Mouse (Mus musculus): ENCODE measurements around the gene Themis3.

The Themis3 gene

DNA sequence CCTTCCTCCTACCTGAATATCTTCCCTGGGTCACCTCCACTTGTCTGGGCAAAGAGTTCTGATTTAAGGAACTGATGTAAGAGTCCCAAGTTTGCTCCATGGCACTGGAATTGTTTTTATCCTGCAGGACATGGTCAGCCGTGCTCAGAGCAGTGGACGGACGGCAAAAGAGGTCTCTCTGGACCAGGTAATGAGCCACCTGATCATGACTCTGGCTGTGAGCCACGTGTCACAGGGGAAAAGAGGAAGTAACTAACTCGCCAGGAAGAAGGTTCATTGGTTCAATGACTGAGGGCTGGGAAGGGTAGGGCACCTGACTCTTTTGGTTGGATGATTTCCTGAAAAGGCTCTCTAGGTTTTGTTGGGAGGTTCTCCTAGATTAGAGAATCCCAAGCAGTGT lies at the start of gene Themis3:
Themis3 (minus strand) TSS at position 187 of the 400 bp plus-strand sequence.
- in situ Hi-C loops (cut with MboI), result no loop called here

DNA sequence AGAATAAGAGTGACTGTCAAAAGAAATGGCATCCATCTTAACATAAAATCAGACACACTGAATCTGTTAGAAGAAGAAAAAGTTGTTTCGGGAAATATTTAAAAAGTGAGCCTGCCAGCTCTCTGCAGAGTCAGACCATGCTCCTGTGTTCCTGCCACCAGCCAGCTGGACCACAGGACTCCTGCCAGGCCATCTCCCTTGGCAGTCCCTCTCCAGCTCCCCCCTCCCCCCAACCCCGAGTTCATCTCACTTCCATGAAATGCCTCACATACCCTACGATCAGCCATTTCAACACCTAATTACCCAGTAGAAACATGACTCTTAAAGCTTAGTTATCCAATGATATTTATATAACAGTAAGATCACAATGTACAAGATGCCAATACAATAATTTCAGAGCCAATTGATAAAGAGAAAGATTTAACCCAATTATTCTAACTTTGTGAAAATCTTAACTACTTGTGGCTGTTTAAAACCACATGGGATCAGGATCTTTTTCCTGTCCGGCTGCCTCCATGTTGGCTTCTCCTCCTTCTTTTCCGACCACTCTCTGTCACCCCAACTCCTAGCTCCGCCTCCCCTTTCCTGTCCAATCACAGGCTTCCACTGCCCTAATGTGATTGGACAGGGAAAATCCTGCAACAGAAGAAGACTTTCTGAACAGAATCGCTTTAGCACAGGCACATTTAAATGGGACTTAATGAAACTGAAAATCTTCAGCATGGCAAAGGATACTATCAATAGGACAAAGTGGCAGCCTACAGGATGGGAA lies 43.7 kb upstream of the Themis3 start:
- in situ Hi-C loops (cut with MboI), result no loop called here

DNA sequence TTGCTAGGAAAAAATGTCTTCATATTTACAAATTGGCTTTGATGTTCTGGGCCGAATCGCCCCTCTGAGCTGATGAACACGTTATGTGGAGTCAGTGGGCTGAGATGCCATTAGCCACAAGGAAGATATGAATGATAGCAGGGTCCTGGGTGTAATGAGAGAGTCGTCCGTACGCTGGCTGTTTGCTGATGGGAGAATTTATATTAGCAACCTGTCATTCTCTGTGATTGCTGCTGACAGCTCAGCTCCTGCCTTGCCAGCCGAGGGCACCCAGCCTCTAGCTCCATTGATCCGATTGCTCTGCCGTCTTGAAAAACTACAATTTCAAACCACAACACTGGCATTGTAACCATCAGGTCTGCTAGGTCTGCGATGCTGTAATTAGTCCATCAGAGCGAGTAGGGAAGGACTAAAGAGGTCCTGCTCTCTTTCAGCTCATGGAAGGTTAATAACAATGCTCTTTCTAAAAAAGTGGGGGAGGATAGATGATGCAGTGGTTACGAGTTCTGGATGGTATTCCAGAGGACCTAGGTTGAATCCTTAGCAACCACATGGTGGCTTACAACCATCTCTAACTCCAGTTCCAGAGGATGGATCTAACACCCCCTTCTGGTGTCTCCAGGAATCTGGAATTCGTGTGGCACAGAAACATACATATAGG lies 25.7 kb upstream of the Themis3 start:
- in situ Hi-C loops (cut with MboI), result no loop called here

DNA sequence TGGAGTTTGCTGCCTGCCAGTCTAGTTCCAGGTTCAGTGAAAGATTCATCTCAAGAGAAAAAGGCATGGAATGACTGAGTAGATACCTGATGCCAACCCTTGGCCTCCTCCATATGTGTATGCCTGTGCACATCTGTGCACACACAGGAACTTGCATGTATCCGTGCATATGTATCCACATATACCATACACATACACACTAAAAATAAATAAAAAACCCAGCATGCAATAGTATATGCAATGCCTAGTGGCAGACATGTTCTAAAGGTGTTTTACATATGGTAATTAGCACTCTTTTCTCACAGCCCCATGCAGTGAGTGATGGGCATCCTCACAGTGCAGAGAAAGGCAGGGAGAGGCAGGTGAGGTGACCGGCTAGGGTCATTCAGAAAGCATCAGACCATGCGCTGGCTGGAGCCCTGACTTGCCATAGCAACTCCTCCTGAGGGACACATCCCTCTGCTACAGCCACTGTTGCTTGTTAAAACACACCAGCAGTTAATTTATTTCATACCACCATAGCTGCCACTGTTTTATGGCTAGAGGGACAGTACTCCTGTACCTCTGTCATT lies 24.9 kb upstream of the Themis3 start:
- in situ Hi-C loops (cut with MboI), result no loop called here

DNA sequence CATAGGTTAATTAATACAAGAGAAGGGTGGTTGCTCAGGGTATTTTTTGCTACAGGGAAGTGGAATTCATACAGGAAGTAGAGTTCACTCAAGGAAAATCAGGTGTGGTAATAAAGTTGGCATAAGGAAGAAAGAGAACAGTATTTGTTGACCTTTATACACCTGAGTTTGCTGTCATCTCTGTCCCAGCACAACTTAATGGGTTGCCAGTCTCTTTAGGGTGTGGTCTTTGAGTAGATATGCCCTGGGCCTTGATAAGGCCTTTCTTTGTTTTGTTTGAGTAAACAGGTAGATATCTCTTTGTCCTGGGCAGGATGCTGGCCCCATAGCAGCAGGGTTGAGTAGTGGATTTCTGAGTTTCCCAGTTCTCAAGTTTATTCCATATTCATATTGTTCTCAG lies 15.6 kb upstream of the Themis3 start:
- in situ Hi-C loops (cut with MboI), result no loop called here

DNA sequence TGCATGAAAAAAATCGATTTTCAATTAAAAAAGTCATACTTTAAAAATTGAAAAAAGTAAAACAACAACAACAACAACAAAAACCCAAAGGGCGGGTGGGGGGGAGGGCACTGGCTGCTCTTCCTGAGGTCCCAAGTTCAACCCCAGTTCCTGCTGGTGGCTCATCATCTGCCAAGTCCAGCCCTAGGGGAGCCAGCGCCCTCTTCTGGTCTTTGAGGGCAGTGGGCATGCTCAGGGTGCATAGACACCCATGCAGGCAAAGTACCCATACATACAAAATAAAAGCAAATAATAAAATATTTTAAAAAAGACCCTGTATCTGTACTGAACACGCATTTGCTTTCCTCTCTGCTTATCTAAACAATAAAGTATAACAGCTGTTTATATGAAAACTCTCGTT lies 10.5 kb upstream of the Themis3 start:
- in situ Hi-C loops (cut with MboI), result no loop called here

DNA sequence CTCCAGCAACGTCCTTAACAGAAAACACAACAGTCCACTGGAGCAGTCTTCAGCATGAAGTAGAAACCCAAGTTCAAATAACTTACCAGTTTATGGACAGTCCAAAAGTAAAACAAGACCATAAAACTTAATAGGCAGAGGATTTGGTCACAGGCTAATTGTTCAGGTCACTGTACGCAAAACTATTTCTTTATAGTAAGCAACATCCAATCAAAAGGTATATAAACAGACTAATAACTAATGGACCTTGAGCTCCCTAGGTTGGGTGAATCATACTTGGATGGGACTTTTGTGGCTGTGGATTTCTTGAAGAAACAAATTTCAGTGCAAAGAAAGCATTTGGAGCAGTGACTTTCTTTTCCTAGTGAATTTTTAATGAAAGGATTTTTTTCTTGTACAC lies 6.8 kb upstream of the Themis3 start:
- in situ Hi-C loops (cut with MboI), result no loop called here

DNA sequence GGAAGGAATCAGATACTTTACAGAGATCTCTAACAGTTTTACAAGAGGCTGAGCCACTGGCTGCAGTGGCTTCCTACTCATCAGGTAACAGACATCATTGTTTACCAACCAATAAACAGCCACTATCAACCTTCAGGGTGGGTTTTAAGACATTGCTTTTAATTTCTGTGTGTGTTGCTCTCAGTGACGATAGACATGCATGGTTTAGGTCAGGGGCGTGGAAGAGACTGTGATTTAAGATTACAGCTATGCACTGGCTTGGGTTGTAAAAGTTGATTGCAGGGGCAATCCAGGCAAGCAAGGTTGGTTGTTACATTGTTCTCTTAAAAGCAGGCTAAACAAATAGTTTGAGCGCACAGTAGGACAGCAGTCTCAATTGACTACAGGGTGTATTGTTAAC lies 1.4 kb upstream of the Themis3 start:
- in situ Hi-C loops (cut with MboI), result no loop called here

DNA sequence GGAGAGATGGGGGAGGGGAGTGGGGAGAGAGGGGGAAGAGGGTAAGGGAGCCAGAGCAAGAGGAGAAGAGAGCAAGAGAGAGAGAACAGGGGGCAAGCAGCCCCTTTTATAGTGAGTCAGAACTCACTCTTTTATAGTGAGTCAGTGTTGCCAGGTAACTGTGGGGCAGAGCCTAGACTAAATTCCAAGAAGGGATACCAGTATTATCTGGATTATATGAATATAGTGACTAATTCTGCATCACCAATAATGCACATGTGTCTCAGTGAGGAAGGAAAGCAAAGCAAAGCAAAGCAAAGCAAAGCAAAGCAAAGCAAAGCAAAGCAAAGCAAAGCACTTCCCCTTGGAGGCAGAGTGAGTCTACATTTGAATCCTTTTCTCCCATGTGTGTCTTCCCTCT lies 835 bp upstream of the Themis3 start:
- in situ Hi-C loops (cut with MboI), result no loop called here

DNA sequence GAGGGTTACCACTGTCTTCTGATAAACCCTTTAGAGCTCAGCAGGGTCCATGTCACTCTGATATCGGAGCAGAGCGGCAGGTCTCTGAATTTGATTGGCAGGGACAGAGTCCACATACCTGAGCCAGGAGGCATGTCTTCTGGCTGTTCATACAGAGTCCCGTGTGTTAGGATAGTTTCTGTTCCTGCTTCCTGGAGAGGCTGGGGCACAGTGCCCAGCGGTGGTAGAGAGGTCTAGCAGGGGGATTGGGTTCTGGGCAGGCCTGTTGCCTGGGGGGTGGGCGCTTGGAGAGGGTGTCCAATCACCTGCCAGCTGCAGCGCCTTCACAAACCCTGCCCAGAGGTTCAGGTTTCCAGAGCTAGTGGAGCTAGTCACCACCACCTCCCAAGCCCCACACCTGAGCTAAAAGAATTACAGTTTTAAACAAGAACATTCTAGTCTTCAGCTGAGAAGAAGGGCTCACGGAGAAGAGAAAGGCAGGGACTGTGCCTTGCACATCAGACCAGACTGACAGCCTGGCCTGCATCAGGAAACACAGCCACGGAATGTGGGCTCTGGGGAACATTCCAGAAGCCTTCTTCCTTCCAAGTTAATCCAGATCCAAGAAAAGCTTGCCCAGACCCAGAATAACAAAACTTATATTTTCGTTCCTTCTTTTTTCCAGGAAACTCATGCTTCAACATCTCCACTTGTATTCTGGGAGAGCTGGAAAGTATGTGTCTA lies 3.9 kb downstream of the Themis3 start:
- in situ Hi-C loops (cut with MboI), result no loop called here

DNA sequence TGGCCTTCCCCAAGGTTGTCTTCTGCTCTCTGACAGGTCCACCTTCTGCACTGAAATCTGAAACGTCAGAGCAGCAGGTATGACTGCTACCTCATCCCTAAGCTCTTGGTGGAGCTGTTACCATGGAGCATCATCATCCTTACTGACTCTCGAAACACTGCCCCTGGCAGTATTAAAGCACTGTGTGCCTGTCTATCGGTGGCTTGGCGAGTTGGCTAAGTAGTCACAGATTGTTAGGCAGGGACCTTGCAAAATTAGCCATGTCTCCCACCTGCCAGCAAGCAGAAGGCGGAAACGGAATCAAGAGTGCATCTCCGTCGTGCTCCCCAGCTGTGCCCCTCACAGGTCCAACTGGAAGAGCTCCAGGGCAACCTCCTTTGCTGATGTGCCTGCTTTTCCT lies 4.6 kb downstream of the Themis3 start:
- in situ Hi-C loops (cut with MboI), result no loop called here

DNA sequence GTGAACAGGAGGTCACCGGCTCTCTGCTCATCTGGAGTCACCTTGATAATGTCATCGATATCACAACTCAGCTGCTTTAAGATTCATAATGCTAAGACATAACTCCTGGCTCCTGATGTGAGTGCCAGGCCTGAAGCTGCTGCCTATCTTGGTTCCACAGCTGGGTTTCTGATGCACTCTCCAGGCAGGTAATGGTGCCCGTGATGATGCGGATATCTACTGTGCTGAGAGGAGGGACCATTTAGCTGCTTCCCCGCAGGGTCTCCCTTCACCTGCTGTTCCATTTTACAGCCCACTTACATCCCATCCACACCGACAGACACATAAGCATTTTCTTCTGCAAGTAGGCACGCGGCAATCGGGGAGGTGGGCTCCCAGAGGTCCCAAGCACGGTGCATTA lies 7.7 kb downstream of the Themis3 start:
- in situ Hi-C loops (cut with MboI), result no loop called here

DNA sequence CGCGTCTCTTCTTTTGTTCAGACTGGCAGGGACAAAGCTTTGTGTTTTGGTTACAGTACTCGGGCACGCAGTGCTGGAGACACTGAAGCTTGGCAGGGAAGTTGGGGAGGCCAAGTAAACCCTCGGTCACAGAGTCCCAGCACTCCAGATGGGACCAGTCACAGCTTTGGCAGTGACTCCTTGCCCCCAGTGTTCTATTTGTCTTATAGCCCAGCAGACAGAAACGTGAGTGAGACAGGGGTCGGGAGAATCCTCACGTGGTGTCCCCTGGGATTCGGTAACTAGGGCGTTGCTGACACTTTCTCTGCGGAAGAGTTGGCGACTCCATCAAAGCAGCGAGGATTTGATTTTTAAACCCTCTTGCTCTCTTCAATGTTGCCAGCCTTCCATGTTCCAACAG lies 8.3 kb downstream of the Themis3 start:
- in situ Hi-C loops (cut with MboI), result no loop called here

DNA sequence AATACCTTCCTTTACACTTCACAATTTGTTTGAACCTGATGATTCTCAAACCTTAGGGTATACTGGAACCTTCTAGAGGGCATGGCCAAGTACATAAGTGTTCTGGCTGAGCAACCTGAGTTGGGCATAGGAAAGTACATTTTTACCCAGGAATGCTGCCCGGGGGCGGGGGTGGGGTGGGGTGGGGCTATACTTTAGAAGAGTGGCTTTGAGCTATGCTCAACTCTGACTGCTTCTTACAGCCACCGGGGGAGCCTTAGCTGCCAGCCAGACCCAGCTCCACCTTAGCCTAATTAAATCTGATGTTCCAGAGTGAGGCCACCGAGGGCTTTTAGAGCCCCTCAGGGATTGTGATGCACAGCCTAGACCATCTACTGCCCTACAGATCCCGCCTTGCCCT lies 13.4 kb downstream of the Themis3 start:
- in situ Hi-C loops (cut with MboI), result no loop called here

DNA sequence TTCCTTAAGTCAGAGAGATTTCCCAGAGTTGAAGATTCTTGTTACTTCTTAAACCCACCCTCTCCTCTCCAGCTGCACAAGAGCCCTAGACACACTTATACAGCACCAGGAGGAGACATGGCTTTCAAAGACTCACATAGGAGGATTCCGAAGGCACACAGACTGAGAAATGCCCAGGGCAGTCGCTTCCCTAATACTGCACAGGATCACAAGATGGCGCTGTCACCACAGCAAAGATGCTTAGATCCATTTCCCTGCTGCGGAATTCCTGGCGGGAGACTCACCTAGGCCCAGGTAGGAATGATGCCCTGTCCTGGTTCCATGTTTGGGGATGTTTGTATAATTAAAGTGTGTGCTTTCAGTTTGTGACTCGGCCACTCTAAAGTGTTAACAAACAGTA lies 16.4 kb downstream of the Themis3 start:
- in situ Hi-C loops (cut with MboI), result no loop called here

DNA sequence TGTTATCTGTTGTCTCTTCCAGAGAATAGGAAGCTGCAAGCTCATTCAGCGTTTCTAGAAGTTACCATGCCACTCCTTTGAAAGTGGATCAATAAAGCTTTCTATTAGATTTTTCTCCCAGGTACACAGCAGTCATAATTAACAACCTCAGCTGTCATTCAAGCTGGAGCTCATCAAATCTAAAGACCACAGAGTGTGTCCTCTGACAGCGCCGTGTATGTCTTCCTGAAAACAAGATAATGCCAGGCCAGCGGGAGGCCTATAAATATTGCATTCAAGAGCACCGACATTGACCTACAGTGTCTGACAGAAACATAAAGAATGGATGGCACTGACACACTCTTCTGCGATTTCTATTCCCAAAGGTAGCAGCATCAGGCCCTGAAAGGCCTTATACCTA lies 16.9 kb downstream of the Themis3 start:
- in situ Hi-C loops (cut with MboI), result no loop called here

DNA sequence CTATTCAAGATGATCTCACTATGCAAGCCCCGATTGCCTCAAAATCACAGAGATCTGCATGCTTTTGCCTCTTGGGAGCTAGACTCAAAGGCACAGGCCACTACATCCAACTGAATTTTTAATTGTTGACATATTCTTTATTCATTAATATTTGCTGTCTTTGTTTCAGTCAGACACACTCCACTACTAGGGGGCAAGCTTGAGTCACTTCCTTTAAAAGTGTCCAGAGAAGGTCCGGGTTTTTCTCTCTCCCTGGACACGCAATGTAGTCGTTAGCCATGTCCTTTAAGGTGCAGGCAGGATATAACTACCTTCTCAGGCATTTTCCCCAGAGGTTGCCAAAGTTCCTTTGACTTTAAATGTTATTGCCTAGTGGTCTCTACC lies 21.8 kb downstream of the Themis3 start:
- in situ Hi-C loops (cut with MboI), result no loop called here

DNA sequence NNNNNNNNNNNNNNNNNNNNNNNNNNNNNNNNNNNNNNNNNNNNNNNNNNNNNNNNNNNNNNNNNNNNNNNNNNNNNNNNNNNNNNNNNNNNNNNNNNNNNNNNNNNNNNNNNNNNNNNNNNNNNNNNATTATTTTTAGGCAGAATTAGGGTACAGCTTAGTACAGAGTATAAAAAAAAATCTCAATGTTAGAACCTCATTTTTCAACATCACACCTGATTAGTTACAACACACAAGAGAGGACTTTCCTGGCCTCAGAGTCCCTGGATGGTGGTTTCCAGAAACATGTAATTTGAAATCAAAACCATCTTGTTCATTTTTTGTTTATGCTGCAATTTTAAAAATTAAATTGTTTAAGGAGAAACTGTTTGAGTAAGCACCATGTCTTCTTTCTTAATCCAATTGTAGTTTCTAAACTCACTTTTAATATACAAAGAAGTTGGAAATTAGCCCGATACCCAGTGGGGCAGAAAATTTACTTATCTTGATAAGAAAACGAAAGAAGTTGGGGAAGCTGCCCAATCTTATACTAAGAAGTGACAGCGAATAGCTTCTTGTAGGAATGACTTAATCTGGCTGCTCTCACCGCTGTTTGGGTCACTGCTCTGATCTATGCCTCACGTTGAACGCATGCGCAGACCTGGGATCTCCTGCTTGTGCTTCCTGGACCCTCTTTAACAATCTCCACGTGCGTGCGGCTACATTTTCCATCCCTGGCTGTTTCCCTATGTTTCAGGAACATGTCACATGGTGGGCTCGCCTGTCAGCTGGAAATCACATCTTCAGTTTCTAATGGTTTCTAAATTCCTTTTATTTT lies 22.4 kb downstream of the Themis3 start:
- in situ Hi-C loops (cut with MboI), result no loop called here

DNA sequence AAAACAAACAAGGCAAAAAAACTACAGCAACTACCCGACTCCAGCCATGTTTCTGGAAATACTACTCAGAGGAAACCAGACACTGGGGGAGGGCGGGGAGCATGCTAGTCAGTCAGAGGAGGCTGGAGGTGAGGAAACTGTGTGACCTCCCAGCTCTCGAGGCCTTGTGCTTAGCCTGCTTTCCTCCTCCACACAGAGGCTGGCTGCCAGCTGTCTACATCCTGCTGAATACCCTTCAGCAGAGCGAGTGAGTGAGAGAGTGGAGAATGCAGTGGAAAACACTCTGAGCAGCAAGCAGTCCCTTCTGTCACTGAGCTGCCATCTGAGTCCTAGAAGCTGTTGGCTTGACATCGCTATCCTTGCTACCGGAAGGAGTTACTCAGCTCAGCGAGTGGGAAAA lies 30.2 kb downstream of the Themis3 start:
- in situ Hi-C loops (cut with MboI), result no loop called here

DNA sequence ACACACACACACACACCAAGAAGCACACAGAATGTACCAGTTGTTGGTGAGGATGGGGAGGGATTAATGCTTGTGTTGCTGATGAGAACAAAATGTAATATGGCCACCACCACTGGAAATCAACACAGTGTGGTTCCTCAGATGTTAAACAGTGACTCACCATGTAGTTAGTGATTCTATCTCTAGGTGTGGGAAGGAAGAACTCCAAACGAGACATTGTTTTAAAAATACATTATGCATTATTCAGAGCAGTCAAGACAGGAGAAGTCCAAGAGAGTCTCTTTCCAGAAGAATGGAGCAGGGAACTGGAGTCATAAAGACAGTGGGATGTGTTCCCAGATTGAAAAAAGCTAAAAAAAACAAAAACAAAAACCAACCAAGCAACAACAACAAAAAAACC lies 30.9 kb downstream of the Themis3 start:
- in situ Hi-C loops (cut with MboI), result no loop called here

DNA sequence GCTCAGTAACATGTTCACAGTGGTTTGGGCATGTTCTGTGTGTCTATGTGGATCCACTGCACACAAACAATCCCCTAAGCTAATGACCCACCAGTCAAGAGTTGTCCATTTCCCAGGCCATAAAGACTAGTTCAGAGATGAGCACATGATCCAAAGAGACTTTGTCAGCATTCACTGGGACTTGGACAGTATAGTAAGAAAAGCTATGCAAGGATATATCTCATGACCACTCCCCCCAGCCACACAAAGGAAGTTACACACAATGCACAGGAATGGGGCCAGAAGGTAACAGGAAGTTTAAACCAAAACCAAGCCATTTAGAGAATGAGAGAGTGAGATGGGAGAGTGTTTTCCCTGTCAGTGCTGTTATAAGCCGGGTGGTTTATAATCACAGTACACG lies 33.0 kb downstream of the Themis3 start:
- in situ Hi-C loops (cut with MboI), result no loop called here
